Mouse (Mus musculus) left cerebral cortex, adult 2 months (tissue): ENCODE measurements around the gene Slc16a12. TPM values are rescaled to one million over a fixed set of nuclear protein-coding genes. Genes with fewer than 3 reads are reported as not detected.

Experiments
- DNase-seq, 2 experiments: peaks; one replicate each; pipeline ENCODE4 v3.0.0; 2021 to 2022; ENCODE audit warnings: low spot score in 2 of 2, mixed read lengths in 1 of 2; ENCODE audit errors: extremely low spot score in 1 of 2
- H3K27ac ChIP-seq: fragments of 200-600 bp; 2 replicates; pipeline ENCODE4 v1.8.1; 2022
- H3K4me3 ChIP-seq: fragments of 200-600 bp; 2 replicates; pipeline ENCODE4 v1.8.1; 2022
- CTCF ChIP-seq: fragments of 200-600 bp; IDR thresholded peaks from 2 replicates; pipeline ENCODE4 v1.8.1; 2022; ENCODE audit warnings: antibody characterized with exemption, mild to moderate bottlenecking, moderate library complexity
- intact Hi-C: fragments of 180-260 bp; cut with DNase I; formaldehyde crosslinking; loops from one replicate; pipeline ENCODE4 v1.15.1; 2025
- microRNA-seq, 2 experiments: library from miRNA; unstranded; fragments of <30 nt; microRNA quantifications; one replicate each; pipeline ENCODE4 v1.2.0; 2021
- total RNA-seq, 2 experiments: library from RNA; stranded (reverse); gene quantifications; 2 replicates each; pipeline ENCODE4 v1.2.3; 2021

Gene Slc16a12
- total RNA-seq, 2 experiments from 2014 or later: 1.8 to 3.5 TPM

- no peak for TF ChIP-seq CTCF
- intact Hi-C loops: no loop called here
- DNase-seq: no peak
These were observed 123.3 kb downstream of the Slc16a12 start for GRCm38 (mm10) chr19:34623781-34624180.

GRCm38 (mm10) chr19:34620871-34621270 lies 126.2 kb downstream of the Slc16a12 start:
- no peak overlapping the region for H3K27ac ChIP-seq
- H3K4me3 ChIP-seq: no peak overlapping the region
- intact Hi-C loops: no loop called here
- no peak for TF ChIP-seq CTCF
- no peak for DNase-seq

More at GRCm38 (mm10) chr19:34623781-34624180, 123.3 kb downstream of the Slc16a12 start:
- H3K27ac ChIP-seq: no peak overlapping the region
- no peak overlapping the region for H3K4me3 ChIP-seq

Small RNA genes within 50 kb of the gene (microRNA-seq; reads per million reads assigned to microRNA genes)
- gene Gm27476: 0 reads per million in 2 experiments

Other genes with a start within 250 kb of the Slc16a12 start
- gene Lipa, start 219.8 kb downstream of the Slc16a12 start, total RNA-seq: 10 to 100 TPM; 15.3 to 17.5 TPM
- 1 to 10 TPM; 7.1 to 8.2 TPM for gene Ifit2, start 196.6 kb downstream of the Slc16a12 start, total RNA-seq
- 1 to 10 TPM; 4.5 to 4.7 TPM for gene Ifit3, start 163.8 kb downstream of the Slc16a12 start, total RNA-seq
- gene Ifit1bl1, start 145.3 kb downstream of the Slc16a12 start, total RNA-seq: 1 to 10 TPM; 1.9 to 2.4 TPM
- gene Ifit3b, start 139.3 kb downstream of the Slc16a12 start, total RNA-seq: 1 to 10 TPM; 1.9 to 2.8 TPM
- under 1 TPM; 0.47 to 0.88 TPM for gene Ifit1bl2, start 106.5 kb downstream of the Slc16a12 start, total RNA-seq
- gene Ifit1, start 106.4 kb downstream of the Slc16a12 start, total RNA-seq: 1 to 10 TPM in 1 of 2 experiments, under 1 TPM in 1; 0.61 to 1.1 TPM
- 10 to 100 TPM; 23.8 to 24.0 TPM for gene Pank1, start 132.2 kb upstream of the Slc16a12 start, total RNA-seq
- gene Kif20b, start 175.1 kb upstream of the Slc16a12 start, total RNA-seq: under 1 TPM; 0.95 to 0.98 TPM